Comparison of ENCODE assay signal across 8 mouse cellular contexts in genomic region chr4:141267837-141268236, GRCm38 (mm10). TPM values are rescaled to one million over a fixed set of nuclear protein-coding genes. Genes with fewer than 3 reads are reported as not detected.
DNase-seq lines count a peak whose midpoint lies in the region; ATAC-seq and TF ChIP-seq lines count a peak whose summit lies in the region.

No protein-coding gene starts in this region.

- H3K9ac ChIP-seq in hindbrain, embryonic 16.5 days (ENCODE audit: low read depth, low read length) = no peak overlapping the region
- no peak overlapping the region for H3K9ac ChIP-seq in forebrain, embryonic 14.5 days (ENCODE audit: low read length)

- no peak for ATAC-seq in hindbrain, embryonic 16.5 days
- ATAC-seq in forebrain, embryonic 14.5 days = peak; percentile 54; the same call in 1 of the 2 replicates

- H3K27me3 ChIP-seq in hindbrain, embryonic 10.5 days (ENCODE audit: insufficient read depth, poor library complexity, severe bottlenecking) = peaks cover 20% of the 10 kb centered on the region
- no peaks in the 10 kb centered on the region for H3K27me3 ChIP-seq in hindbrain, embryonic 16.5 days (replicated peaks; ENCODE audit: control insufficient read depth, insufficient read depth, low read length)
- H3K27me3 ChIP-seq in C2C12 (ENCODE audit: control insufficient read depth, insufficient read depth, insufficient read length) = no peaks in the 10 kb centered on the region
- no peaks in the 10 kb centered on the region for H3K27me3 ChIP-seq in forebrain, embryonic 14.5 days (replicated peaks; ENCODE audit: control insufficient read depth, insufficient read depth, low read length)

- no peak overlapping the region for H3K4me3 ChIP-seq in hindbrain, embryonic 10.5 days
- no peak overlapping the region for H3K4me3 ChIP-seq in hindbrain, embryonic 16.5 days (ENCODE audit: low read length)
- no peak overlapping the region for H3K4me3 ChIP-seq in C2C12 (ENCODE audit: insufficient read depth, poor library complexity, severe bottlenecking)
- H3K4me3 ChIP-seq in forebrain, embryonic 14.5 days (ENCODE audit: low read depth, low read length) = no peak overlapping the region

- no peaks in the 10 kb centered on the region for H3K79me2 ChIP-seq in C2C12 (ENCODE audit: control insufficient read depth, insufficient read depth)

- H3K36me3 ChIP-seq in hindbrain, embryonic 10.5 days = no peaks in the 10 kb centered on the region
- no peaks in the 10 kb centered on the region for H3K36me3 ChIP-seq in hindbrain, embryonic 16.5 days (ENCODE audit: control insufficient read depth, insufficient read depth, low read length)
- H3K36me3 ChIP-seq in C2C12 (ENCODE audit: control insufficient read depth, insufficient read depth) = no peaks in the 10 kb centered on the region
- H3K36me3 ChIP-seq in forebrain, embryonic 14.5 days (ENCODE audit: control insufficient read depth, insufficient read depth, low read length) = no peaks in the 10 kb centered on the region

- no peak overlapping the region for H3K27ac ChIP-seq in hindbrain, embryonic 10.5 days
- no peak overlapping the region for H3K27ac ChIP-seq in hindbrain, embryonic 16.5 days (ENCODE audit: low read depth, low read length)
- no peak overlapping the region for H3K27ac ChIP-seq in forebrain, embryonic 14.5 days (ENCODE audit: low read depth, low read length)

- H3K9me3 ChIP-seq in hindbrain, embryonic 10.5 days = peaks cover 8% of the 10 kb centered on the region; the same call in 1 of the 2 replicates
- H3K9me3 ChIP-seq in hindbrain, embryonic 16.5 days (ENCODE audit: control insufficient read depth, low read length) = no peaks in the 10 kb centered on the region
- no peaks in the 10 kb centered on the region for H3K9me3 ChIP-seq in forebrain, embryonic 14.5 days (replicated peaks; ENCODE audit: control insufficient read depth, low read length)

- DNase-seq in hindbrain, embryonic 10.5 days (ENCODE audit: low spot score) = peak; percentile 69
- DNase-seq in T-cell, adult 2 months (ENCODE audit: low spot score) = peak; percentile 29
- DNase-seq in forebrain, embryonic 14.5 days (ENCODE audit: low spot score) = peak; percentile 68
- DNase-seq in left cerebral cortex, adult 18-20 months (ENCODE audit: low spot score in 2 of 2) = peak; percentile 58 to 66
- DNase-seq in retina, postnatal 1 day = peak; percentile 84
- no peak for DNase-seq in MN1 (ENCODE audit: low spot score)

- 48% methylated on average over 9 of the region's 9 CpGs for WGBS in hindbrain, embryonic 10.5 days
- 39% methylated on average over 9 of the region's 9 CpGs for WGBS in hindbrain, embryonic 16.5 days
- 32% methylated on average over 9 of the region's 9 CpGs for WGBS in forebrain, embryonic 14.5 days

- peaks cover 16% of the 10 kb centered on the region; the same call in 1 of the 2 replicates for H3K4me1 ChIP-seq in hindbrain, embryonic 10.5 days (replicated peaks)
- H3K4me1 ChIP-seq in hindbrain, embryonic 16.5 days (ENCODE audit: control insufficient read depth, insufficient read depth, low read depth, low read length) = no peaks in the 10 kb centered on the region
- H3K4me1 ChIP-seq in forebrain, embryonic 14.5 days (ENCODE audit: control insufficient read depth, insufficient read depth, low read length) = no peaks in the 10 kb centered on the region

- H3ac ChIP-seq in C2C12 (ENCODE audit: control insufficient read depth, insufficient read length, low read depth) = no peak overlapping the region

- H3K79me3 ChIP-seq in C2C12 (ENCODE audit: low read depth) = no peaks in the 10 kb centered on the region

- peak; percentile 28 for TF ChIP-seq CTCF in C2C12 (IDR thresholded peaks at IDR 0.05; ENCODE audit: control insufficient read depth, insufficient read depth, insufficient read length)

- no peak overlapping the region for H3K4me2 ChIP-seq in hindbrain, embryonic 16.5 days (ENCODE audit: low read length)
- H3K4me2 ChIP-seq in forebrain, embryonic 14.5 days (ENCODE audit: low read length) = no peak overlapping the region

TF ChIP-seq in C2C12, 6 proteins besides CTCF, POLR2A, EP300 and RAD21:
- TF ChIP-seq CEBPB (IDR thresholded peaks at IDR 0.05; ENCODE audit: low read depth) = no peak
- TF ChIP-seq MAX (IDR thresholded peaks at IDR 0.05) = no peak
- no peak for TF ChIP-seq MYOG (IDR thresholded peaks at IDR 0.05; ENCODE audit: control insufficient read depth, extremely low read depth, insufficient read length)
- no peak for TF ChIP-seq USF1 (IDR thresholded peaks at IDR 0.05; ENCODE audit: low read depth)
- no peak for TF ChIP-seq MYOD1 (IDR thresholded peaks at IDR 0.05; ENCODE audit: control insufficient read depth, insufficient read length, low read depth)
- TF ChIP-seq FOSL1 (IDR thresholded peaks at IDR 0.05; ENCODE audit: insufficient read depth, low read length, poor library complexity, severe bottlenecking) = no peak

RNA-seq across cellular contexts. Expression of gene Arhgef19, which starts 28.5 kb away (rescaled TPM):
- 1.7 and 4.3 TPM in 2 replicates for polyA plus RNA-seq in hindbrain, embryonic 10.5 days (2016; fragmentation: Nextera tagmentation; extraction: Ambion mirVana)
- 1.7 and 2.0 TPM in 2 replicates for polyA plus RNA-seq in hindbrain, embryonic 16.5 days (2015; fragmentation: Nextera tagmentation; extraction: Ambion mirVana)
- polyA plus RNA-seq in C2C12 (2012; fragmentation: generic; extraction: Trizol) = 26.7 TPM
- 0.65 and 1.1 TPM in 2 replicates for polyA plus RNA-seq in forebrain, embryonic 14.5 days (2014; fragmentation: Nextera tagmentation; extraction: Ambion mirVana)
- 10 to 100 TPM; 17.9 to 21.2 TPM for total RNA-seq in left cerebral cortex, adult 18-20 months (2021)

RNA-seq across cellular contexts. Expression of gene Epha2, which starts 33.2 kb away (rescaled TPM):
- 3.3 and 4.4 TPM in 2 replicates for polyA plus RNA-seq in hindbrain, embryonic 10.5 days (2016; fragmentation: Nextera tagmentation; extraction: Ambion mirVana)
- 1.1 TPM in 2 replicates for polyA plus RNA-seq in hindbrain, embryonic 16.5 days (2015; fragmentation: Nextera tagmentation; extraction: Ambion mirVana)
- polyA plus RNA-seq in C2C12 (2012; fragmentation: generic; extraction: Trizol) = 129 TPM
- polyA plus RNA-seq in forebrain, embryonic 14.5 days (2014; fragmentation: Nextera tagmentation; extraction: Ambion mirVana) = 0.58 and 0.64 TPM in 2 replicates
- 1 to 10 TPM; 1.3 to 1.5 TPM for total RNA-seq in left cerebral cortex, adult 18-20 months (2021)

RNA-seq across cellular contexts. Expression of gene Rsg1, which starts 54.1 kb away (rescaled TPM):
- polyA plus RNA-seq in hindbrain, embryonic 10.5 days (2016; fragmentation: Nextera tagmentation; extraction: Ambion mirVana) = 5.3 and 6.5 TPM in 2 replicates
- polyA plus RNA-seq in hindbrain, embryonic 16.5 days (2015; fragmentation: Nextera tagmentation; extraction: Ambion mirVana) = 8.4 and 8.9 TPM in 2 replicates
- polyA plus RNA-seq in C2C12 (2012; fragmentation: generic; extraction: Trizol) = 1.6 TPM
- 6.5 and 6.7 TPM in 2 replicates for polyA plus RNA-seq in forebrain, embryonic 14.5 days (2014; fragmentation: Nextera tagmentation; extraction: Ambion mirVana)
- 1 to 10 TPM; 3.6 to 4.3 TPM for total RNA-seq in left cerebral cortex, adult 18-20 months (2021)

Comparison
In these comparisons a context has a peak if more than half of its experiments do, and no peak if none do; other contexts are left out.
1. RNA of gene Epha2, which starts 33.2 kb away (polyA plus RNA-seq): 129 TPM in C2C12 (single experiment); 3.3 to 4.4 TPM in hindbrain, embryonic 10.5 days, 1.1 TPM in hindbrain, embryonic 16.5 days and 0.58 to 0.64 TPM in forebrain, embryonic 14.5 days; every median in the first group is over 10 times any median in the second.